In genomic region chr9:27074677-27075076, GRCm38 (mm10) we compare ENCODE assay signal across 17 mouse cellular contexts. TPM values are rescaled to one million over a fixed set of nuclear protein-coding genes. Genes with fewer than 3 reads are reported as not detected.
DNase-seq lines count a peak whose midpoint lies in the region; ATAC-seq and TF ChIP-seq lines count a peak whose summit lies in the region.
"Had no signal": no experiment of that assay in that cellular context is flagged by ENCODE, and none has a peak within 500 bp of the region (broad histone marks: within the 10 kb centered on the region; RNA-seq: fewer than 3 reads in every experiment).

No protein-coding gene starts in this region.

- no peak for TF ChIP-seq EP300 in lung, postnatal 0 days (IDR thresholded peaks at IDR 0.05)
- TF ChIP-seq EP300 in MEL (IDR thresholded peaks at IDR 0.05; ENCODE audit: low read depth in 1 of 2, low read length in 2 of 2): no peak

- H3K4me3 ChIP-seq in hindbrain, embryonic 14.5 days (replicated peaks; ENCODE audit: low read length): no peak overlapping the region
- H3K4me3 ChIP-seq in hindbrain, embryonic 13.5 days: no peak overlapping the region
- H3K4me3 ChIP-seq in lung, postnatal 0 days (ENCODE audit: low read depth, low read length): no peak overlapping the region
- H3K4me3 ChIP-seq in MEL (ENCODE audit: control insufficient read depth in 1 of 2, insufficient read depth in 1 of 2, low read depth in 2 of 2, low read length in 2 of 2): no peak overlapping the region
- H3K4me3 ChIP-seq: erythroblast, embryonic 14.5 days; heart, embryonic 10.5 days; limb, embryonic 13.5 days; midbrain, embryonic 15.5 days; neural tube, embryonic 12.5 days had no signal

- no peaks in the 10 kb centered on the region for H3K27me3 ChIP-seq in hindbrain, embryonic 14.5 days (ENCODE audit: control insufficient read depth, insufficient read depth, low read length)
- H3K27me3 ChIP-seq in hindbrain, embryonic 13.5 days: no peaks in the 10 kb centered on the region
- H3K27me3 ChIP-seq in lung, postnatal 0 days (replicated peaks; ENCODE audit: insufficient read depth, low read length): no peaks in the 10 kb centered on the region
- H3K27me3 ChIP-seq in MEL (ENCODE audit: control insufficient read depth in 1 of 2, insufficient read depth in 2 of 2, low read length in 2 of 2): no peaks in the 10 kb centered on the region
- H3K27me3 ChIP-seq: limb, embryonic 13.5 days; midbrain, embryonic 15.5 days; neural tube, embryonic 12.5 days had no signal

- no peak; the same call in 1 of the 2 replicates for TF ChIP-seq RAD21 in MEL (IDR thresholded peaks at IDR 0.05; ENCODE audit: low read depth, low read length)

- peak; percentile 39 for DNase-seq in hindbrain, embryonic 14.5 days (ENCODE audit: low spot score)
- peak; percentile 34 for DNase-seq in lung, postnatal 0 days (ENCODE audit: low spot score)
- no peak for DNase-seq in lung, postnatal 36 days
- peak; percentile 29 for DNase-seq in MEL (ENCODE audit: low read depth, low spot score)
- no peak for DNase-seq in layer of hippocampus, adult 11-12 months (ENCODE audit: low spot score)
- DNase-seq: adrenal gland, adult 8-10 months; cerebellum, postnatal 25 days; kidney, postnatal 10 days; layer of hippocampus, postnatal 36 days had no signal

- H3K27ac ChIP-seq in hindbrain, embryonic 14.5 days: no peak overlapping the region
- H3K27ac ChIP-seq in hindbrain, embryonic 13.5 days: no peak overlapping the region
- H3K27ac ChIP-seq in lung, postnatal 0 days (ENCODE audit: low read length): no peak overlapping the region
- no peak overlapping the region for H3K27ac ChIP-seq in MEL (ENCODE audit: control insufficient read depth, low read depth, low read length)
- H3K27ac ChIP-seq: heart, embryonic 10.5 days; limb, embryonic 13.5 days; midbrain, embryonic 15.5 days; neural tube, embryonic 12.5 days had no signal

- TF ChIP-seq POLR2A in MEL (IDR thresholded peaks at IDR 0.05; ENCODE audit: control insufficient read depth in 1 of 2, insufficient read depth in 1 of 2, low read depth in 1 of 2, low read length in 2 of 2, poor library complexity in 1 of 2): no peak

- H3K36me3 ChIP-seq in hindbrain, embryonic 14.5 days (replicated peaks; ENCODE audit: control insufficient read depth, insufficient read depth): peaks cover 71% of the 10 kb centered on the region
- peaks cover 56% of the 10 kb centered on the region for H3K36me3 ChIP-seq in hindbrain, embryonic 13.5 days
- H3K36me3 ChIP-seq in lung, postnatal 0 days (ENCODE audit: insufficient read depth, low read length): peaks cover 31% of the 10 kb centered on the region
- H3K36me3 ChIP-seq in MEL (ENCODE audit: control insufficient read depth in 1 of 2, insufficient read depth in 2 of 2, low read length in 2 of 2): peaks cover 0 to 8% of the 10 kb centered on the region in 2 experiments; a peak in 2 of 4 replicates

- no peak for ATAC-seq in hindbrain, embryonic 14.5 days (ENCODE audit: low FRiP score)
- no peak for ATAC-seq in hindbrain, embryonic 13.5 days (ENCODE audit: low FRiP score)
- ATAC-seq in lung, postnatal 0 days: no peak
- ATAC-seq in megakaryocyte progenitor cell, adult 5-6 weeks (replicated peaks; ENCODE audit: poor library complexity): peak; percentile 50; the same call in 1 of the 2 replicates
- ATAC-seq: midbrain, embryonic 15.5 days had no signal

- no peaks in the 10 kb centered on the region for H3K79me2 ChIP-seq in MEL (ENCODE audit: control insufficient read depth, insufficient read depth, low read length, poor library complexity)

- no peaks in the 10 kb centered on the region for H3K9me3 ChIP-seq in hindbrain, embryonic 14.5 days (ENCODE audit: control insufficient read depth, low read length)
- no peaks in the 10 kb centered on the region for H3K9me3 ChIP-seq in hindbrain, embryonic 13.5 days
- no peaks in the 10 kb centered on the region for H3K9me3 ChIP-seq in lung, postnatal 0 days (ENCODE audit: low read length)
- no peaks in the 10 kb centered on the region for H3K9me3 ChIP-seq in MEL (replicated peaks; ENCODE audit: insufficient read depth, low read length)
- H3K9me3 ChIP-seq: G1E; heart, embryonic 10.5 days; limb, embryonic 13.5 days; midbrain, embryonic 15.5 days; neural tube, embryonic 12.5 days had no signal

- no peak overlapping the region for H3K4me2 ChIP-seq in hindbrain, embryonic 14.5 days (replicated peaks)
- no peak overlapping the region for H3K4me2 ChIP-seq in hindbrain, embryonic 13.5 days
- H3K4me2 ChIP-seq in lung, postnatal 0 days (replicated peaks; ENCODE audit: low read depth, low read length): no peak overlapping the region
- H3K4me2 ChIP-seq: limb, embryonic 13.5 days; midbrain, embryonic 15.5 days; neural tube, embryonic 12.5 days had no signal

- 85% methylated on average over 1 of the region's 1 CpGs for WGBS in hindbrain, embryonic 14.5 days
- 87% methylated on average over 1 of the region's 1 CpGs for WGBS in hindbrain, embryonic 13.5 days
- 72% methylated on average over 1 of the region's 1 CpGs for WGBS in lung, postnatal 0 days

- TF ChIP-seq CTCF in lung, postnatal 0 days (IDR thresholded peaks at IDR 0.05): peak; percentile 50
- TF ChIP-seq CTCF in MEL (IDR thresholded peaks at IDR 0.05 in 2 of 3, conservative IDR thresholded peaks at IDR 0.05 in 1 of 3; ENCODE audit: control insufficient read depth in 1 of 3, insufficient read depth in 1 of 3, low read depth in 2 of 3, low read length in 3 of 3, poor library complexity in 1 of 3, severe bottlenecking in 1 of 3): peak in 2 of 3 experiments; percentile 15 to 45; a peak in 3 of 6 replicates

- H3K9ac ChIP-seq in hindbrain, embryonic 14.5 days: no peak overlapping the region
- no peak overlapping the region for H3K9ac ChIP-seq in hindbrain, embryonic 13.5 days
- H3K9ac ChIP-seq in lung, postnatal 0 days (replicated peaks; ENCODE audit: low read depth): no peak overlapping the region
- no peak overlapping the region for H3K9ac ChIP-seq in MEL (ENCODE audit: control insufficient read depth, low read depth, low read length, poor library complexity, severe bottlenecking)
- H3K9ac ChIP-seq: limb, embryonic 13.5 days; midbrain, embryonic 15.5 days; neural tube, embryonic 12.5 days had no signal

- no peaks in the 10 kb centered on the region for H3K4me1 ChIP-seq in hindbrain, embryonic 14.5 days (replicated peaks; ENCODE audit: control insufficient read depth, insufficient read depth, low read length)
- no peaks in the 10 kb centered on the region for H3K4me1 ChIP-seq in hindbrain, embryonic 13.5 days (replicated peaks)
- H3K4me1 ChIP-seq in lung, postnatal 0 days (ENCODE audit: insufficient read depth, low read depth, low read length): no peaks in the 10 kb centered on the region
- H3K4me1 ChIP-seq in MEL (ENCODE audit: control insufficient read depth in 1 of 2, insufficient read depth in 2 of 2, low read length in 2 of 2): no peaks in the 10 kb centered on the region
- H3K4me1 ChIP-seq: heart, embryonic 10.5 days; limb, embryonic 13.5 days; midbrain, embryonic 15.5 days; neural tube, embryonic 12.5 days had no signal

TF ChIP-seq in MEL, 35 proteins besides CTCF, POLR2A, EP300 and RAD21:
- TF ChIP-seq RCOR1 (IDR thresholded peaks at IDR 0.05; ENCODE audit: low read depth, low read length) (no peak), MAZ (IDR thresholded peaks at IDR 0.05; ENCODE audit: low read depth, low read length) (no peak), SMC3 (IDR thresholded peaks at IDR 0.05; ENCODE audit: low read depth, low read length) (peak; percentile 42), TAL1 (IDR thresholded peaks at IDR 0.05; ENCODE audit: low read length) (no peak), MXI1 (IDR thresholded peaks at IDR 0.05; ENCODE audit: low read depth, low read length) (no peak), TBP (IDR thresholded peaks at IDR 0.05; ENCODE audit: low read depth, low read length) (no peak)
TF ChIP-seq in MEL: peak in this region for 1.

RNA-seq across cellular contexts. Expression of gene Ncapd3, which starts 44.7 kb away (rescaled TPM):
- polyA plus RNA-seq in hindbrain, embryonic 14.5 days (2014; fragmentation: Nextera tagmentation; extraction: Ambion mirVana): 17.7 and 20.0 TPM in 2 replicates
- 14.3 and 16.2 TPM in 2 replicates for polyA plus RNA-seq in hindbrain, embryonic 13.5 days (2015; fragmentation: Nextera tagmentation; extraction: Ambion mirVana)
- polyA plus RNA-seq in lung, postnatal 0 days (2015; fragmentation: Nextera tagmentation; extraction: Ambion mirVana): 6.3 and 6.4 TPM in 2 replicates
- 28.7 and 32.4 TPM in 2 replicates for total RNA-seq in MEL (2012; rRNA removed)
- polyA plus RNA-seq in MEL (2012; ENCODE audit: insufficient read depth in 1 of 2, insufficient read length in 2 of 2, low read depth in 1 of 2, low replicate concordance in 2 of 2, missing spikeins in 1 of 2): 10 to 100 TPM in 1 of 2 experiments, not detected in 1; 36.5 TPM
- 70.8 and 82.6 TPM in 2 replicates for total RNA-seq in megakaryocyte progenitor cell, adult 5-6 weeks (2015)
- 38.8 and 39.2 TPM in 2 replicates for total RNA-seq in megakaryocyte progenitor cell, adult 5-6 weeks (2017)

RNA-seq across cellular contexts. Expression of gene Vps26b, which starts 44.8 kb away (rescaled TPM):
- polyA plus RNA-seq in hindbrain, embryonic 14.5 days (2014; fragmentation: Nextera tagmentation; extraction: Ambion mirVana): 99.2 and 110 TPM in 2 replicates
- 69.6 and 70.8 TPM in 2 replicates for polyA plus RNA-seq in hindbrain, embryonic 13.5 days (2015; fragmentation: Nextera tagmentation; extraction: Ambion mirVana)
- polyA plus RNA-seq in lung, postnatal 0 days (2015; fragmentation: Nextera tagmentation; extraction: Ambion mirVana): 16.7 TPM in 2 replicates
- 36.1 and 37.3 TPM in 2 replicates for total RNA-seq in MEL (2012; rRNA removed)
- 10 to 100 TPM in 1 of 2 experiments, not detected in 1; 36.4 TPM for polyA plus RNA-seq in MEL (2012; ENCODE audit: insufficient read depth in 1 of 2, insufficient read length in 2 of 2, low read depth in 1 of 2, low replicate concordance in 2 of 2, missing spikeins in 1 of 2)
- 47.7 and 55.6 TPM in 2 replicates for total RNA-seq in megakaryocyte progenitor cell, adult 5-6 weeks (2015)
- total RNA-seq in megakaryocyte progenitor cell, adult 5-6 weeks (2017): 40.1 and 44.7 TPM in 2 replicates

Comparison
In these comparisons a context has a peak if more than half of its experiments do, and no peak if none do; other contexts are left out.
1. DNase-seq: peak in hindbrain, embryonic 14.5 days (single experiment), lung, postnatal 0 days (single experiment) and MEL (single experiment); none in lung, postnatal 36 days (single experiment) and layer of hippocampus, adult 11-12 months (single experiment).